Mouse (Mus musculus): ENCODE data around the gene Tmeff1.

Tmeff1 gene

GRCm38 (mm10) chr4:48564962-48565361, 20.0 kb upstream of the Tmeff1 start:
- no peak for DNase-seq (ENCODE audit: low read depth, low spot score)

GRCm38 (mm10) chr4:48576361-48576760, 8.6 kb upstream of the Tmeff1 start:
- DNase-seq (ENCODE audit: low read depth, low spot score), result no peak

GRCm38 (mm10) chr4:48577831-48578230, 7.1 kb upstream of the Tmeff1 start:
- no peak for DNase-seq (ENCODE audit: low read depth, low spot score)

- no peak for DNase-seq (ENCODE audit: low read depth, low spot score)
These were observed 6.6 kb upstream of the Tmeff1 start for GRCm38 (mm10) chr4:48578399-48578798.

GRCm38 (mm10) chr4:48579475-48580110, 5.4 kb upstream of the Tmeff1 start:
- DNase-seq (ENCODE audit: low read depth, low spot score), result no peak

- DNase-seq (ENCODE audit: low read depth, low spot score), result no peak
These were observed 3.8 kb upstream of the Tmeff1 start for GRCm38 (mm10) chr4:48581201-48581600.

- no peak for DNase-seq (ENCODE audit: low read depth, low spot score)
These were observed 3.0 kb upstream of the Tmeff1 start for GRCm38 (mm10) chr4:48581993-48582392.

- no peak for DNase-seq (ENCODE audit: low read depth, low spot score)
These were observed 2.0 kb upstream of the Tmeff1 start for GRCm38 (mm10) chr4:48582941-48583340.

GRCm38 (mm10) chr4:48585241-48586098, 496 bp downstream of the Tmeff1 start:
- peak; percentile 32 for DNase-seq (ENCODE audit: low read depth, low spot score)

GRCm38 (mm10) chr4:48586099-48586821, 1.3 kb downstream of the Tmeff1 start:
- DNase-seq (ENCODE audit: low read depth, low spot score), result peak; percentile 51

- DNase-seq (ENCODE audit: low read depth, low spot score), result no peak
These were observed 2.6 kb downstream of the Tmeff1 start for GRCm38 (mm10) chr4:48587526-48587925.

- DNase-seq (ENCODE audit: low read depth, low spot score), result no peak
These were observed 3.6 kb downstream of the Tmeff1 start for GRCm38 (mm10) chr4:48588576-48588975.

- DNase-seq (ENCODE audit: low read depth, low spot score), result no peak
These were observed 5.9 kb downstream of the Tmeff1 start for GRCm38 (mm10) chr4:48590862-48591261.

- DNase-seq (ENCODE audit: low read depth, low spot score), result no peak
These were observed 6.4 kb downstream of the Tmeff1 start for GRCm38 (mm10) chr4:48591390-48591789.

- DNase-seq (ENCODE audit: low read depth, low spot score), result no peak
These were observed 7.4 kb downstream of the Tmeff1 start for GRCm38 (mm10) chr4:48592328-48592727.

- DNase-seq (ENCODE audit: low read depth, low spot score), result no peak
These were observed 7.9 kb downstream of the Tmeff1 start for GRCm38 (mm10) chr4:48592844-48593243.

GRCm38 (mm10) chr4:48596111-48596510, 11.1 kb downstream of the Tmeff1 start:
- DNase-seq (ENCODE audit: low read depth, low spot score), result no peak

GRCm38 (mm10) chr4:48605650-48606049, 20.7 kb downstream of the Tmeff1 start:
- no peak for DNase-seq (ENCODE audit: low read depth, low spot score)

- no peak for DNase-seq (ENCODE audit: low read depth, low spot score)
These were observed 24.5 kb downstream of the Tmeff1 start for GRCm38 (mm10) chr4:48609485-48609884.

GRCm38 (mm10) chr4:48610251-48610650, 25.3 kb downstream of the Tmeff1 start:
- no peak for DNase-seq (ENCODE audit: low read depth, low spot score)

- no peak for DNase-seq (ENCODE audit: low read depth, low spot score)
These were observed 30.5 kb downstream of the Tmeff1 start for GRCm38 (mm10) chr4:48615483-48615882.

- no peak for DNase-seq (ENCODE audit: low read depth, low spot score)
These were observed 32.2 kb downstream of the Tmeff1 start for GRCm38 (mm10) chr4:48617201-48617600.
